Mouse (Mus musculus): ENCODE measurements at regions not wholly inside any gene's neighbourhood (a gene's known extent, or its start where the extent isn't known, plus 50 kb on each side); places are given as distances from the start of the nearest gene placed in this dataset.

DNA sequence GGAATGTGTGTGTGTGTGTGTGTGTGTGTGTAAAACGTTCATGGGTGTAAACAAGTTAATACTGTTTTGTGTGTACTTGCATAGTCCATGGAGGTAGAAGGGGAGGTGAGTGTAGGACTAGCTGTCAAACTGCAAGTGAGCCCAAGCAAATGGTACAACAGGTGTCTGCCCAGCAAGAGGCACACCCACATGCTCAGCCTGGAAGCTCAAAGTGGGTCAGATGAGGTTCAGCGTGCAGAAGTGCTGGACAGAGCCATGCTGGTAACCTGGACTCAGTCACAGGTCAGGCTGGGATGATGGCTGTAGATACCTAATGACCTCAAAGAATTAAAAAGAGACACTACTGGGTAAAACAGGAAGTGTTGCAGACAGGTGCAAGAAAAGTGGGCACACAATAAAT is 821.2 kb downstream of the Tbl1xr1 start:
- TF ChIP-seq GATA1 (IDR thresholded peaks at IDR 0.05; ENCODE audit: borderline replicate concordance, low read length) (no peak), FLI1 (IDR thresholded peaks at IDR 0.05; ENCODE audit: low read length) (no peak)
